Mouse (Mus musculus): ENCODE measurements around the gene Fer1l5.

The Fer1l5 gene

DNA sequence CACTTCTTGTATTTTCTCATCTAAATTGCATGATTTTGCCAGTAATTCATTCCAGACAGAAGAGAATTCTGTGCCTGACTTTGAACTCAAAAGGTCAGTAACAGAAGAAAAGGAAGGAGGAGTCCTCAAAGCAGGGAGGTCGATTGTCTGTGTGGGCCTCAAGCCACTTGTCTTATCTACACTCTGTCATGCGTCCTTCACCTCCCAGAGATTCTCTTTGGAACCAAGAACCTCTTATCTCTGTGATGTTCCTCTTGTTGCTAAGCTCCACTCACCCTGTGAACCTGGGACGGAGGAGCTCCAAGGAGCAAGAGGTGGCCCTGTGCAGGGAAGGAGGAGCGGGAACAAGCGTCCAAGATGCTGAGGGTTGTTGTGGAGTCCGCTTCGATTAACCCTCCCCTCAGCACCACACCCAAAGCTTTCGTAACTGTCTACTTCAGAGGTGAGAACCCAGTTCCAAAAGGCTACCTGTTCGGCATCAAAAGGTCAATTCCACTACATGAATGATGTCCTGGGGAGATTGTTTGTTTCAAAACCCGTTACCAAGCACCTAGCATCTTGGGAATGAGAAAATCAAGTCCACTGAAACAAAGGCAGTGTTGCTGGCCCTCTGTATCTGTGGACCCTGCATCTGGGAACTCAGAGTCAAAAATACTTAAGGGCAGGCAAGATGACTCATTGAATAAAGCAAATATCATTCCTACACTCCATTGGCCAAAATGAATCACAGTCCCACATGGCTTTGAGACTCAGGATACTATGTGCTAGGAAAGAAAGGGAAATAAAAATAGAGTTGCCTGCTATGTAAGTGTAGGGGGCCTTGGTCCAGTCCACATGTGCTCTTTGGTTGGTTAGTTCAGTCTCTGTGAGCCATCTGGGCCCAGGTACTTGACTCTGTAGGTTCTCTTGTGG is at the start of gene Fer1l5:
Gene Fer1l5 (plus strand): TSS at position 358 of the 912 bp plus-strand sequence.
- DNase-seq (ENCODE audit: extremely low read depth, low read depth, low spot score), result no peak

DNA sequence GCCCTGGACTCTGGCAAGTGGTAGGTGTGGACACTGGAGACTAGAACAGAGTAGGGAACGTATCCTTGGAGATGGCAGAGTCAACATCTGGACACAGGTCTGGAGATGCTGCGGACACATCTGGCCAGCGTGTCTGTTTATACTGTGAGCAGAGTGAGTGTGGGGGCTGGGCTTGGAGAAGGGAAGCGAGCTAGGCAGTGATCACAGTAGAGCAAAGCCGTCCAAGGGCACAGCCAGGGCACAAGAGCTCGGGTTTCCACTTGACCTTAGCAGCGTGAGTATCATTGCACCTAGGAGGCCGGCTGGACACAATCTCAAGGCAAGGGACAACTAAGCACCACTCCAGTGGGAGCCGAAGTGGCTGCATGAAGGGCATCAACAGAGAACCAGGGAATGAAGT is 49.0 kb upstream of the Fer1l5 start:
- DNase-seq (ENCODE audit: extremely low read depth, low read depth, low spot score), result no peak

DNA sequence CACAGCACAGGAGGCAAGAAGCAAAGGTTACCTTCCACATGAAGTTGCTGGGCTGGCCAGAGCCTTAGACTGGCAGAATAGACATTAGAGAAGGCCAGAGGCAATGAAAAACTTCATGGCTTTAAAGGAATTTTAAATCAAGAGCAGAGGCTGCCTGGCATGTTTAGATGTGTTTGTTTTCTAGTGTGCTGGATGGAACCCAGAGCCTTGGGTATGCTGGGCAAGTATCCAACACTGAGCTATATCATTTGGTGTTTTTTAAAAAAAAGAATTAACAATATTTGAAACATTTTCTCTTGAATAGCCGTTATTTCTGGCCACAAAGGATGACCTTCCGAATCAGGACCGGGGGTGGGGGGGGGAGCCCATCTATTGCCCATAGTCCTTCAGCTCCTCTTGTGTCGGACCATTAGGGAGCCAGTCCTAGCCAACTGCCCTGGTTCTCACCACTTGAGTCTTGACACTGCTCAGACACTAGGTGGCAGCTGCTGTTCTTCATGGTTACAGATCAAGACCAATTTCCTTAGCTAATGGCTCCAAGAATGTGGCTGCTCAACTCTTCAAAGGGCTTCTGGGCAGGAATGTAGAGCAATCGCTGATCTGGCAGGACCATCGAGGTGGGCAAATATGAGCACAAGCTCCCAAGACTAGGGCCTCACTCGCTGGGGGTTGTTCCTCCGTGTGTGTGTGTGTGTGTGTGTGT is 48.2 kb upstream of the Fer1l5 start:
- DNase-seq (ENCODE audit: extremely low read depth, low read depth, low spot score), result no peak

DNA sequence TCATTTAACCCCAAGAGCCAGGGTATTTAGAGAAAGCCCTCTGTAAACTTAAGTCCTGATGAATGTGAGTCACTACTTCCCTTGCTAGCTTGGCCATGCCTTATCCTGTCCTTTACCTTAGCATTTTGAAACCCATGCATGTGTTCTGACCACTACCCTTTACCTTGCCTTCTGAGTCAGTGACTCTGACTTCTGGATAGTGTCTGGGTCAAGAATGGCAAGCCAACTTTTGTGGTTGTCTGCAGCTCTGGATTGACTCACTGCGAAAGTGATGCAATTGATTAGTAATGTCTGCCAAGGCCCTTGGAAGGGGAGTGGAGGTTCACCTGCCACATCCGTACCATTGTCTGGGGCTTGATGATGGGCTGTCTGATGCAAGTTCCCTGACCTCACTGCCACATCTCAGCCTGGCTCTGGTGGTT is 46.2 kb upstream of the Fer1l5 start:
- no peak for DNase-seq (ENCODE audit: extremely low read depth, low read depth, low spot score)

DNA sequence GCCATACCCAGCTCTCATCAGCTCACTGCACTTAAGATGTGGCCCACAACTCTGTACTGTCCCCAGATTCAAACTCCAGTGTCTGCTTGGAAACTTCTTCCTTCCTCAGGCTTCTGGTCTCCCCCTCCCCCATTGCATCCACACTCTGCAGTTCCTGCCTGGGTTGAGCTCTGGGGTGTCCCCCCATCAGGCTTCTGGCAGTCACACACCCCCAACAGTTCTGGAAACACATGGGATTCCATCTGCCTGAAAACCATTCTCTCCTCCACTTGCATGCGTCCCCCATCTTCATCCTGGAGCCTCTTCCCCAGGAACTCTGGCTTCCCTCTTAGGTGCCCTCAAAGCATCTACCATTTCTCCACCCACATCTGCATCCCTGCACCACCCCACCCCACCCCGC is 45.3 kb upstream of the Fer1l5 start:
- no peak for DNase-seq (ENCODE audit: extremely low read depth, low read depth, low spot score)

DNA sequence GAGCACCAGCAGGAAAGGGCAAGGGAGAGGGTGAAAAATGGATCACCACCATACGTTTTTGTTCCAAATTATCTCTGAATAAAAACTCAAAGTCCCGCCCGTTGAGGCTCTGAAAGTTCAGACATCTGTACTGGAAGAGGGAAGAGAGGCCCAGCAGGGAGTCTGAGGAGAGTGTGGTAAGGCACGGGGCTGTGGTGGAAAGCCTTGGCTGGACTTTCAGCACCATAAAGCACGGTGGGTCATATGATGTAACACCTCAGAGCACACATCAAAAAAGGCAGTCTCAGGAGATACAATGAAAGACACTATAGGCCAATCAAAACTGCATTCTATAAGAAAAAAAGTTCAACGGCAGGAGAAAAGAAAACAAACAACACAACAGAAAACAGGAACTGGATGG is 40.3 kb upstream of the Fer1l5 start:
- no peak for DNase-seq (ENCODE audit: extremely low read depth, low read depth, low spot score)

DNA sequence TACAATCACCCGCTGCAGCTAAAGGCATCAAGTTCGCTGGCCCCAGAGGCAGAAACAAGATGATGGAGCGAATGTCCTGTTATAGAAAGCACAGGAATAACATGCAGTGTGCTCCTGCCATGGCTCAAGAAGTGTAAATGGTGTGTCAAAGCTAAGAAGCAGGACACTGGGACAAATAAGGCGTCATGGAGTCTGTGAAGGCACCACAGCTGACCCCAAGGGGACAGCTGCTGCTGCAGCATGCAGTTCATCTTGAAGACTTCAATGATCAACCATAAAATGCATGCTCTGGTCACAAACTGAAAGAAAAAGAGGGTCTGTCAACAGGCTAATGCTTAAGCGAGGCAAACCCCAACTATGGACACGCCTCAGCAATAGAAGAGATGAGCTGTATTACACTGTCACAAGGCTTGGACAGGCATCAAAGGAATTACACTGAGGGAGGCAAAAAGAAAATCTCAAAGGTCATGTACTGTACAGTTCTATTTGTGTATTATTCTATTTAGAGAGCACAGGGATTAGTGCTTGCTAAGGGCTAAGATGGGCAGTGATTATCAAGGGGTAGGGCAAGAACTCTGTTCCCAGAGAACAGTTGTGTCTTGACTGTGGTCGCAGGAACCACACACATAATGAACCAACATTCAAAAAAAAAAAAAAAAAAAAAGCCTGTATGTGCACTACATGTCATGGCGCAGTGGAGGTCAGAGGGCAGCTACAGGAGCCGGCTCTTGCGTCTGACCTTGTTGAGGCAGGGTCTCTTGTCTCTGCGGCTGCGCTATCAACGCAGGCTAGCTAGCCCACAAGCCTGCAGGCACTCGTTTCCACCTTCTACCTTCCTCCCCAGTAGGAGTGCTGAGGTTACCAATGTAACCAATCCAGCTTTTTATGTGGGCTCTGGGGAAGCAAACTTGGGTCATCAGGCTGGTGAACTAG is 38.9 kb upstream of the Fer1l5 start:
- no peak for DNase-seq (ENCODE audit: extremely low read depth, low read depth, low spot score)

DNA sequence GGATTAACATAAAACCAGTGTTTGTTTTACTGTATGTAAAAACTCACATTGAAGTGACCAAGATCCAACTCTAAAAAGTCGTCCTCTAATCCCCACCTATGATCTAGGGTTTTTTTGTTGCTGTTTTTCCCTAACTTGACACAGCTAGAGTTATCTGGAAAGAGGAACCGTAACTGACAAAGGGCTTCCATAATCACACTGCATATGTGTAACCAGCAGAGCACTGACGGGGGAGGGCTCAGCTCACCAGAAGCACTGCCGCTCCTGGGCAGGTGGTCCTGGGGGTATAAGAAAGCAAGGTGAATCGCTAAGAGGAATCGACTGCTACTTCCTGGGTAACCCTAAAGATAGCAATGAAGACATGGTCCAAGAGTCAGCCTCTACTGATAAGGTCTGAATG is 29.5 kb upstream of the Fer1l5 start:
- DNase-seq (ENCODE audit: extremely low read depth, low read depth, low spot score), result no peak

DNA sequence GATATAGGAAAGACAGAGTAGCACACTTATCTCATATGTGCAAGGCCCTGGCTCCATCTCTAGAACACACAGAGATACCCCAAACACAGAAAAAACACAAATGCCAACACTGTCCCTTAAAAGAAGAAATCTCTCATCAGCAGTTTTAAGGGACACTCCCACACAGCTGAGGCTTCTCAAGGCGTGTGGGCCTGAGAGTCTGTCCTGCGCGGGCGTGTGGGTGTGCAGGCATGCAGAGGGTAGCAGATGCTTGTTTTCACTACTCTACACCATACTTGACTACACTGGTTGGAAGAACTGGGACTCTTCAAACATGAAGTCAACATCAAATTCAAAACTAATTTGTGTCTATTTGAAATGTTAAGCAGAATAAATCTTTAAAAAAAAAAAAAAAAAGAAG is 19.7 kb upstream of the Fer1l5 start:
- DNase-seq (ENCODE audit: extremely low read depth, low read depth, low spot score), result no peak

DNA sequence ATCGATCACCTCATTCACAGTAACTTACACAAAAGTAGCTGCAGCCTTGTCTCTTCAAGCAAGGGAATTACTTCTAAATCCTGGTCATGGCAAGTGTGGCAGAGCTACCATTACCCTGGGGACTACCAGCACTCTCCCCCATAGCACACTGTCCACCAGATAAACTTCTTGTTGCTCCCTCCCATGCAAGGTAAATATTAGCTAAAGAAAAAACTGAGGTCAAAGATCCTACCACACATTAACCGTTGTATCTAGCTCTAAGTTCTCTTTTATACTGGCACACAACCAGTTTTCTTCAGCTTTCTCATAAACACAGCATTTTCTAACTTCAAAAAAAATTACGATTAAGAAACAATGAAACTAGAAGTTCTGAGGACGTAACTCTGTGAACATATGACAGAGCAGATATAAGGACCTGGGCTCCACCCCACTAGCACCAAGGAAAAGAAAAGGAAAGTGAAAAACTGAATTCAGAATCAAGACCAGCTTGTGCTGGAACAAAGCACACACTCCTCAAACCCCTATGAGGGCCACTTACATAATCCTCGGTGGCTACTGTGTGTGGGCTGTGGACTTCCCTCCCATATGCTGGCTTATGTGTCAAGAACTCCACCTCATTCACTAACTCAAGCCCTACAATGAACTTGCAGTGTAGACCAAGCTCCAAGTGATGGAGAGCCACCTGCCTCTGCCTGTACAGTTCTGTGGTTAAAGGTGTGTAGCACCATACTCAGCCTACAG is 15.0 kb upstream of the Fer1l5 start:
- DNase-seq (ENCODE audit: extremely low read depth, low read depth, low spot score), result no peak

DNA sequence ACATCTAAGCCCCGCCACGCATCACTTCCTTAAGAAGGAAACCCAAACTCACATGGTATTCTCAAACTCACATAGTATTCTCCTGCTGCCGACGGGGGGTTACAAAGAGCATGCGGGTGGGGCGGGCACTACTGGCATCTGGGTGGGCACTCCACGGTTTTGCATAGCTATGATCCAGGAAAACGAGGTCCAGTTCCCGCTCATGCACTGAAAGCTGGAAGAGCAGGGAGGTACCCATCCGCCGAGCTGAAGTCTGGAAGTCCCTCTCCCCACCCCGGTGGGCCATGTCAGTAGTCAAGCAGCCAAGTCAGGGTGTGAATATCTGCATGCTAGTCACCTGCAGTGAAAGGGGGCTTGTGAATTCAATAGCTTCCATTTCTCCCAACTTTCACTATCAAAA is 4.4 kb upstream of the Fer1l5 start:
- no peak for DNase-seq (ENCODE audit: extremely low read depth, low read depth, low spot score)

DNA sequence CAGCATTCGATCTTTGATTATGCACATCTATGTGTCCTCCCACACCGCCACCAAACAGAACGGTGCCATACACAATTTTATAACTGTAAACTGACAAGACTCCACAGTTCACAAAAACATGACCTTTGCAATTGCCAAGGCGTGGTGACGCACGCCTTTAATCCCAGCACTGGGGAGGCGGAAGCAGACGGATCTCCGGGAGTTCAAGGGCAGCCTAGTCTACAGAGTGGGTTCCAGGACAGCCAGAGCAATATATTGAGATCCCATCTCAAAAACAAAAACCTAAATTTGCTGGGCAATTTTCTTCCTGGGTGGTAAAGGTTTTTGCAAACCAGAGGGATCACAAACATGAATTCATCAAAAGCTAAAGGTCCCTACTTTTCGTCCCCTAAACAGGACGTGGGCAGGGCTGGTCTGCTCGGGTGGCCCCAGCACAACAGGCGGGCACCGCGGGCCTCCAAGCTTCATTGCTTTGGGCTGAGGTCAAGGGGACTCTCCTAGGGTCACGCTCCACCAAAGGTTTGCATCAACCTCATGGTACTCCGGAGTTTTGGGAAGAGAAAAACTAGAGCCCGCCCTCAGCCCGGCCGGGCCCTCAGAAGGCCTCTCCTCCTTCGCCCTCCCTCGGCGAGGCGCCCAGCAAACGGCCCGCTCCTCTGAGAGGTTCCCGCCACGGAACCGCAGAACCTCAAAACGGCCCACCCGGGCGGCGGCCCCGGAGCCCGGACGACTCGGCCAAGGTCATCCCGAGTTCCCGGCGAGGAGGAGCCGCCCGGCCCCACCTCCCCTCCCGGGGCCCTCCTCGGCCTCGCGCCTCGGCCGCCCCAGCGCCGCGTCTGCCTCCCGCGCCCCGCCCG is 3.8 kb upstream of the Fer1l5 start:
- no peak for DNase-seq (ENCODE audit: extremely low read depth, low read depth, low spot score)

DNA sequence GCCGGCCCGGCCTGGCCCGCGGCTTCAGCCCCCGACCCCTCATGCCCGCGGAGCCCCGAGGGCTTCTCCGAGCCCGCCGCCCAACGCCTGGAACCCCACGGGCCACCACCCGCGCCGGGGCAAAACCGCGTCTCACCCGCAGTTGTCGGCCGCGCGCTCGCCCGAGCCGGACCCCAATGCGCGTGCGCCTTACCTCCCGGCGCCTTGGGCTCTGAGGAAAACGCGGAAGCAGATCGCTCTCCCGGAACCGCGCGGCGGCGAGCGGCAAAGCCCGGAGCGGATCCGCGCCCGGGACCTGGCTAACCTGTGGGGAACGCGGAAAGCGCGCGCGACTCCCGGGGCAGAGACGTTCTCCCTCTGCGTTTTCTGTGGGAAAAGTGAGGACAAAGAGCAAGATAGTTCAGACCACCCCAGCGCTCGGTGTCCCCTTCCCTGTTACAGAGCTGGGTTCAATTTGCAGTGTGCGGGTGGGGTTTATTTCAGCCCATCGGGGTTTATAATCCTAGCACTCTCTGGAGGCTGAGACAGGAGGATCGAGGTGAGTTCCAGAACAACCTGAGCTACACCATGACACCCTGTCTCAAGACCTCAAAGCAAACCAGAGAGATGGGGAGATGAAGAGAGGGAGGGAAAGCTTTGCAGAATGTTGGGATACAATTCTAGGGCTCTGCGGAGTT is 3.0 kb upstream of the Fer1l5 start, which contains the start of gene Kansl3:
Gene Kansl3 (minus strand): TSS at position 213 of the 677 bp plus-strand sequence.
- peak; percentile 13 for DNase-seq (ENCODE audit: extremely low read depth, low read depth, low spot score)

DNA sequence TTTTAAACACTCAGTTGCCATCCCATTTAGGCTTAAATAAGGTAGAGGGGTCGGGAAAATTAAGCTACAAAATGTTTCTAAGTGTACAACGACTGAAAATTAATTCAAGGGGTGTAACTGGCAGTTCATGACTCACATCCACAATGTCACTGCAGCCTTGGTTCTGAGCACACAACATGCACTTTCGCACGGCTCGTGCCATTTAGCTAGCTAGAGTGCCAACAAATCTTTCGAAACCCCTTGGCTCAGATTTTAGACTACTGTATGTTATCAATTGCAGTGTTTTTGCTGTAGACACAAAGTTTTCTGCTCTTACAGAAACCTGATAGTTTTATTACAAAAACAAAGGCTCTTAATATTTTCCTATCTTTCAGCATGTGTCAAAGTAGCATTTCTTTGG is 1.2 kb upstream of the Fer1l5 start:
- DNase-seq (ENCODE audit: extremely low read depth, low read depth, low spot score), result peak; percentile 31

DNA sequence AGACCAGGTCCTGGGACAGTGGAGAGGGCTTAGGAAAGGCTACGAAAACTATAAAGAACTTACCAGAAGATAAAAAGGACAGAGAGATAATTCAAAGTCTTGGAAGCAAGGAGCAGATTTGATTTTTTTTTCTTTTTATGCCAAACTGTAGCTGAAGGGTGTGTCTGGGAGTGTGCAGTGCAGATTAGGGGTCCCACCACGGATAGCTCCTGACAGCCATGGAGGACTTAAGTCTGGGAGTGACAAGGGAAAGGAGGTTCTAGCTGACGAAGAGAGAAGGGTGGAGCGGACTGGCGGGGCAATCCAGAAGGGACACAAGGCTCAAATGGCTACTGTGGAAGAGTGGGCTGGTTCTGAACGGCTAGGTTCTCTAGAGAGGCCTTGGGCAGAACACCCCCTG is 6.8 kb downstream of the Fer1l5 start:
- no peak for DNase-seq (ENCODE audit: extremely low read depth, low read depth, low spot score)

DNA sequence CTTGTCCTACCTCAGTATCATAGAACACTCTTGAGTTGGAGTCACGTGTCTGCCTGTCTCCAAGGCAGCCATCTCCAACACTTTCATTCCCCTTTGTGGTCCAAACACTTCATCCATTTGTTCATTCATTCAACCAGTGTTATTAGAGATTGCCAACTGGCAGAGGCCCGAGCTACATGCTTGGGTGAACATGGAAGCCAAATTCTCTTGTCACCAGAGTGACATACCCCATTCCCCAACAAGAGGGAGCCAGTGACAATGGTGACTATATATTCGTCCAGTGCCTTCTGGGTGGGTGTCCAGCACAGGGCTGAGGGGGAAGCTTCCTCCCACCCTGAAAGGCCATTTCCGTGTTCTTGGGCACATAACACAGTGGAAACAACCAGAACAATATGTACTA is 7.5 kb downstream of the Fer1l5 start:
- no peak for DNase-seq (ENCODE audit: extremely low read depth, low read depth, low spot score)

DNA sequence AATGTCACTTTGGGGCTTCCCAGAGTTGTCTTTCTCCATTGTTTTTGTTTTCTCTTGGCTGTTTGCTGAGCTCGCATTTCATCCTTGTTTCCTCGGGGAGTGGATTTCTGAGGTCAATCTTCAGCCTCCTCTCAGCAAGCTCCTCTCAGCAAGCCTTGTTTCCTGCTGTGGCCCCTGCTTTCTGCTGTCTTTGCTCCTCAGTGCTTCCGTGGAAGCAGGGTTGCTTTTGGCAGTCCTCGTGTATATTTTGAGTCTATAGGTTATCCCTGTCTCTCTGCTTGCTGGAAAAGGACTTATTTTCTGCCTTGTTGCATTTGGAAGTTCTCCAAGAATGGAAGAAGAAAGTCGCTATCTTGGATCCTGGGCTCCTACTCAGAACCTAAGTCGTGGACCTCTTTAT is 24.9 kb downstream of the Fer1l5 start:
- no peak for DNase-seq (ENCODE audit: extremely low read depth, low read depth, low spot score)

DNA sequence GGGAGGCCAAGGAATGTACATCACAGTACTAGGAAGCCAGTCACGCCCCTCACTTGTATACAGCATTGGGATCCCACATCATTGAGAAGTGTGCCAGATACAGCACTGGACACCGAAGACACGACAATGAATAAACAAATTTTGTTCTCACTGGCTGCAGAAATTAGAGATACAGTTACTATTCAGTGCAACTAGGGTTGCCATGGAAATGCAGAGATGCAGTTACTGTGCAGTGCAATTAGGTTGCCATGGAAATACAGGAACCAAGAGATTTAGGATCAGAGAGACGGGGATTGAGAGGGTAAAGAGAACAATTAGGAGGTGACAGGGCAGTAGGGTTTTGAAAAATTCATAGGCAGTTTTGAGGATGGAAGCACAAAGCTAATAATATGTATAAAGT is 29.4 kb downstream of the Fer1l5 start:
- DNase-seq (ENCODE audit: extremely low read depth, low read depth, low spot score), result no peak

DNA sequence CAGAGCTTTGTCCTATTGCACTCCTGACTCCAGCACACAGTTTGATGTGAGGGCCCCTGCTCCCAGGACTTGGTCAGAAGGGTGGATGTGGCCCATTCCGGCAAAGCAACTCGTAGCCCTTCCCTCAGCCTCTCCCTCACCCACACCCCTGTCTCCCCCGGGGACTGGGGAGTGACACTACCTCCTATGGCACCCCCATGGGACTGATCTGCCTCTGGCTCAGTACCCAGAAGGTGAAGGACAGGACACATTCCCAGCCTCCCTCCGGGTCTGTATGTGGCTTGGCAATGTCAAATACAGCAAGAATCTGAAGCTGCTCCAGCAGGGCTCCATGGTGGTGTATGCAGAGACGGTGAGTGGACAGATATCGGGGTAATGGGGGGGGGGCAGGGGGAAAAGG is 32.4 kb downstream of the Fer1l5 start:
- no peak for DNase-seq (ENCODE audit: extremely low read depth, low read depth, low spot score)
